Mouse (Mus musculus) lung, postnatal 0 days (tissue): Measurements from ENCODE around the gene Ctsd. TPM values are rescaled to one million over a fixed set of nuclear protein-coding genes. Genes with fewer than 3 reads are reported as not detected.

Experiments
- ATAC-seq: fragments of 200-750 bp; cut with Nextera tagmentation; 2 replicates; pipeline ENCODE4 v1.8.0; 2017; ENCODE audit warnings: moderate library complexity
- DNase-seq: peaks from one replicate; pipeline ENCODE4 v3.0.0-alpha.2; 2016; ENCODE audit warnings: low spot score
- H3K27ac ChIP-seq: fragments of 300-500 bp; sonication (generic); 2 replicates; pipeline ENCODE4 v1.5.1; 2014; ENCODE audit warnings: antibody characterized with exemption, mild to moderate bottlenecking, low read length, mixed read lengths
- H3K27me3 ChIP-seq: fragments of 300-500 bp; sonication (generic); replicated peaks from 2 replicates; pipeline ENCODE4 v1.6.1; 2014; ENCODE audit warnings: low read length, mixed read lengths; ENCODE audit not compliant: insufficient read depth
- H3K36me3 ChIP-seq: fragments of 300-500 bp; sonication (generic); 2 replicates; pipeline ENCODE4 v1.6.1; 2014; ENCODE audit warnings: low read length, mixed read lengths; ENCODE audit not compliant: insufficient read depth
- H3K4me1 ChIP-seq: fragments of 300-500 bp; sonication (generic); 2 replicates; pipeline ENCODE4 v1.6.1; 2014; ENCODE audit warnings: antibody characterized with exemption, low read depth, low read length, mixed read lengths; ENCODE audit not compliant: insufficient read depth
- H3K4me2 ChIP-seq: fragments of 300-500 bp; sonication (generic); replicated peaks from 2 replicates; pipeline ENCODE4 v1.6.1; 2014; ENCODE audit warnings: low read depth, mild to moderate bottlenecking, low read length, moderate library complexity, mixed read lengths
- H3K4me3 ChIP-seq: fragments of 300-500 bp; sonication (generic); 2 replicates; pipeline ENCODE4 v1.5.1; 2014; ENCODE audit warnings: low read depth, low read length
- H3K9ac ChIP-seq: fragments of 300-500 bp; sonication (generic); replicated peaks from 2 replicates; pipeline ENCODE4 v1.6.1; 2014; ENCODE audit warnings: low read depth, mild to moderate bottlenecking
- H3K9me3 ChIP-seq: fragments of 300-500 bp; sonication (generic); 2 replicates; pipeline ENCODE4 v1.6.1; 2016; ENCODE audit warnings: low read length, mixed read lengths
- CTCF ChIP-seq: IDR thresholded peaks from 2 replicates; pipeline ENCODE4 v1.5.1; 2016; ENCODE audit warnings: antibody characterized with exemption, mild to moderate bottlenecking
- EP300 ChIP-seq: IDR thresholded peaks from 2 replicates; pipeline ENCODE4 v1.6.1; 2016; ENCODE audit warnings: antibody characterized with exemption, mild to moderate bottlenecking, control low read depth
- WGBS: fragments of 180-500 bp; shearing (Covaris S2); extraction: QIAGEN DNeasy Blood & Tissue Kit; methylation state at CpG from one replicate; pipeline ENCODE4 v1.1.7; 2014; 5-methylcytosine and 5-hydroxymethylcytosine counted together
- polyA plus RNA-seq: library from polyadenylated mRNA; unstranded; fragments of >200 nt; fragmentation: Nextera tagmentation; extraction: Ambion mirVana; gene quantifications from 2 replicates; pipeline ENCODE4 v1.2.1, GENCODE M21; 2015

Ctsd gene
- polyA plus RNA-seq, 1 experiment from 2014 or later = 481 TPM

DNA sequence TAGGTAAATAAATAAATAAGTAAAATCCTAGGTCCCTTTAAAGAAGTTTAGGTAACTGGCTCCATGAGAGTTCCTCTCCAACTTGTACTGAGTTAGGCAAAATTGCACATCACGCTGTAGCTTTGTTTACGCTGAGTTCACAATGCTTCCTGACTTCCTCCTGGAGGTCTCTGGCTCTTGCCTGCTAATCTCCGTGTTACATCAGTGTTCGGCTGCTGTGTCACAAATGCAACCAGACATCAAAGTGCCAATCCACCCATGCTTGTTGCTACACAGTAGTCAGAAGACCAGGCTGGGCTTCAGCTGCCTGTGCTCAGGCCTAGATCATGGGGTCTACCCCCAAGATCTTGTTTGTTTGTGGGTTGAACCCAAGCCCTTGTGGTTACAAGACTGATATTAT lies 15.8 kb upstream of the Ctsd start:
- ATAC-seq (peak; percentile 55), DNase-seq (peak; percentile 72)

DNA sequence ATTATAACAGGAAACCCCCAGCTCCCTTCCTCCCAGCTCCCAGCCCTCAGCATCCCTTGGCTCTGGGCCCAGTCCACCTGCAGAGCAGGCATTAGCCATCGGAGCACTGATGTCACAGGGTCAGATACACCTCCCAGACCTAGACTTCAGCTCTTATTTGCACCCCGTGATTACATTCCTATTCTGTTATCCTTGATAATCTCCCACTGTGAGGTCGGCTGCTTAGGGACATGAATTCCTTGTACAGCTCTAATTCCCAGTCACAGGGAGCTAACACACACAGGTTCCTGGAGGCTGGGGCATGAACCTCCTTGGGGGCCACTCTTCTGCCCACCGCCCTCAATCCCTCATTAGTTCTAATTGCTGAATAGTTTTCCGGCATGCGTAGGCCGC lies 12.9 kb upstream of the Ctsd start:
- Histone ChIP-seq H3K9ac (no peak overlapping the region), H3K4me1 (no peaks in the 10 kb centered on the region), H3K9me3 (no peaks in the 10 kb centered on the region), H3K36me3 (no peaks in the 10 kb centered on the region), H3K4me2 (no peak overlapping the region), H3K27me3 (no peaks in the 10 kb centered on the region), H3K27ac (no peak overlapping the region), H3K4me3 (no peak overlapping the region)
- DNase-seq (no peak), ATAC-seq (no peak)
- 50% methylated on average over 7 of the region's 7 CpGs for WGBS
- TF ChIP-seq CTCF (no peak), EP300 (no peak)

More for the DNA sequence above, 15.8 kb upstream of the Ctsd start:
- H3K27ac ChIP-seq = no peak overlapping the region
- 41% methylated on average over 4 of the region's 4 CpGs for WGBS
- no peaks in the 10 kb centered on the region for H3K4me1 ChIP-seq
- no peak overlapping the region for H3K9ac ChIP-seq
- H3K36me3 ChIP-seq = no peaks in the 10 kb centered on the region
- no peaks in the 10 kb centered on the region for H3K9me3 ChIP-seq
- H3K27me3 ChIP-seq = no peaks in the 10 kb centered on the region
- no peak overlapping the region for H3K4me2 ChIP-seq
- no peak for TF ChIP-seq CTCF
- TF ChIP-seq EP300 = peak; percentile 16; the same call in 1 of the 2 replicates
- H3K4me3 ChIP-seq = no peak overlapping the region

DNA sequence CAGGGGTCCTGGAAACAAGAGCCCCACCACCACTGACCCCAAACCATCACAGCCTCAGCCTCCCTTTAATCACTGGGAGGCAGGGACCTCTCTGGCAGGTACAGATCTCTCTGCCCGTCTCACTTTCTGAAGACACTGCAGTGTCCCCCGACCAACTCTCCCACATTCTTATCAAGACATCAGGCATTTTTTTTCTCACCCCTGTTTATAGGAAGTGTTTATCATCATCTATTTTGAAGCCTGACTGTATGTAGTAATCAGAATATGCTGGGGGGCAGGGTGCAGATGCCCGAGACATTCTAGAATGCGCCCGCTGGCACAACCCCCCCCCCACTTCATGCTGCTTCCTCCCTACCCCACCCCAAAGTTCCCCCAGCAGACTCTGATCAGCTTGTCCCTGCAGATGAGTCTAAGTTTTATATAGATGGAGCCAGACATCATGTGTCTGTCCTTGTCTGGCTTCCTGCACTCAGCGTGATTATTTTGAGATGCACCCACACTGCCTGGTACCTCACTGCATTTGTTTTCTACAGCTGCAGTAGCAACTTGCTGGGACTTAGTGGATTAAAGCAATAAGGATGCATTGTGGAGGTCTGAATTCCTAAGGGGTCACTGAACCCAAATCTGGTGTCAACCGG lies 12.4 kb upstream of the Ctsd start:
- H3K4me2 ChIP-seq = no peak overlapping the region
- WGBS = 42% methylated on average over 7 of the region's 7 CpGs
- H3K36me3 ChIP-seq = no peaks in the 10 kb centered on the region
- DNase-seq = no peak
- no peaks in the 10 kb centered on the region for H3K9me3 ChIP-seq
- H3K4me1 ChIP-seq = no peaks in the 10 kb centered on the region
- no peaks in the 10 kb centered on the region for H3K27me3 ChIP-seq
- H3K9ac ChIP-seq = no peak overlapping the region
- no peak for TF ChIP-seq CTCF
- TF ChIP-seq EP300 = no peak
- H3K4me3 ChIP-seq = no peak overlapping the region
- no peak for ATAC-seq
- H3K27ac ChIP-seq = no peak overlapping the region

DNA sequence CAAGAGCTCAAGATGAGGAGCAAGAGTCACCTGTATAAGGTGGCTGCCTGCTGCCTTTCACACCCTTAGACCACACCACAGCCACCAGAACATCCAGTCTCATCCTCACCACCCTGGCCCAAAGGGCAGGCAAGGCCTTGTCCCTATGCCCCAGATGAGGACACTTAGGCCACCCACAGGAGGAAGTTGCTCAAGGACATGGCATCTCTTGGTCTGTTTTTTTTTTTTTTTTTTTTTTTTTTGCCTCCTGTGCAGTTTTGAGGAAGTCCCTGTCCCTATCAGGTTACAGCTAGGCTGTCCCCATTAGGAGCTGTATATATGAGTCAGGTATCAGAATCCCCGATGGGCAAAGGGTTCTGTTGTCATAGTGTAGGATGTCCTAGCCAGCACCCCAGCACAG lies 11.4 kb upstream of the Ctsd start:
- ATAC-seq = peak; percentile 40
- Histone ChIP-seq H3K9ac (no peak overlapping the region), H3K4me1 (no peaks in the 10 kb centered on the region), H3K4me3 (no peak overlapping the region), H3K27ac (no peak overlapping the region), H3K36me3 (no peaks in the 10 kb centered on the region), H3K4me2 (no peak overlapping the region), H3K9me3 (no peaks in the 10 kb centered on the region), H3K27me3 (no peaks in the 10 kb centered on the region)
- WGBS = 59% methylated on average over 1 of the region's 1 CpGs
- TF ChIP-seq EP300 (no peak), CTCF (no peak)
- DNase-seq = peak; percentile 25

DNA sequence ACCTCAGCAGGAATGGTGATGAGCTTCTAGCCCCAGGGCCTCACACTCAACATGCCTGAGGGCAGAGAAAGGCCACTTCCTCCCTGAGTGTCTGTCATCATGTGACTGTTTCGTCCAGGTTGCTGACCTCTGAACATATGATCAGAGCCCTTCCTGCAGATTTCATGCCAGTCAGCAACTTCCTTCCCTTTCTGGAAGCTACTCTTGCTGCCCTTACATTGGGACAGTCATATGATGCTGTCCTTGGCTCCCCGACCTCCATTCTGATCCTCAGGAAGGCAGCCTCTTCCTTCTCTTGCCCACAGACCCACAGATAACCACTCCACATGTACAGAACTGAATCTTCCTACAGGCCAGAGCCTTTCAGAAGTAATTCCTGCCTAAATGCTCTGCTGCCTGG lies 10.2 kb upstream of the Ctsd start:
- 0 out of 2 replicates have a peak, but pooled peaks have one; percentile 19 for TF ChIP-seq EP300
- no peak for TF ChIP-seq CTCF
- peak; percentile 66 for DNase-seq
- no peak overlapping the region for H3K27ac ChIP-seq
- no peak overlapping the region for H3K4me3 ChIP-seq
- peaks cover 4% of the 10 kb centered on the region; the same call in 1 of the 2 replicates for H3K4me1 ChIP-seq
- no peaks in the 10 kb centered on the region for H3K27me3 ChIP-seq
- 42% methylated on average over 2 of the region's 2 CpGs for WGBS
- no peak overlapping the region for H3K9ac ChIP-seq
- H3K9me3 ChIP-seq = no peaks in the 10 kb centered on the region
- ATAC-seq = peak; percentile 36
- no peak overlapping the region for H3K4me2 ChIP-seq
- no peaks in the 10 kb centered on the region for H3K36me3 ChIP-seq

DNA sequence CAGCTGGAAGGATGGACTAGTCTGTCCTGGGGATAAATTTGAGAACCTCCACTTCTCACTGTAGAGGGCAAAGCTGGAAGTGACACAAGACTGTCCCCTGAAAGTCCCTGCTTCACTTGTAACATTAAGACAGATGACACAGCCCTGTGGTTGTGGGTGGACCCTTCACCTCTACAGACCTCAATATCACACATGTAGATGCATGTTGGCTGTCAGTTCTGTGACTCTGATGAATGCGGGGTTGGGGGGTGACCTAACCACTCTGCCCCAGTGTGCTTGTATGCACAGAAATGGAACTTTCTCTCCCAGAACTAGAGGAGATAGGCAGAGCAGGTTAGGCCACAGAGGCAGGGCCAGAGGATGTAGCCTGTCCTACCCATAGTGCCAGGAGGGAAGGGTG lies 8.8 kb upstream of the Ctsd start:
- DNase-seq = no peak
- 96% methylated on average over 1 of the region's 1 CpGs for WGBS
- TF ChIP-seq EP300 (no peak), CTCF (no peak)
- H3K4me2 ChIP-seq = no peak overlapping the region
- H3K27ac ChIP-seq = no peak overlapping the region
- H3K27me3 ChIP-seq = no peaks in the 10 kb centered on the region
- peaks cover 5% of the 10 kb centered on the region; the same call in 1 of the 2 replicates for H3K4me1 ChIP-seq
- ATAC-seq = no peak
- no peak overlapping the region for H3K9ac ChIP-seq
- no peak overlapping the region for H3K4me3 ChIP-seq
- H3K9me3 ChIP-seq = no peaks in the 10 kb centered on the region
- no peaks in the 10 kb centered on the region for H3K36me3 ChIP-seq
